Mouse (Mus musculus) liver, postnatal 0 days (tissue): ENCODE data around the gene Ptcd1.

Source experiments
- CTCF ChIP-seq: sonication (generic); IDR thresholded peaks from 2 replicates; pipeline ENCODE4 v1.5.1; 2016; ENCODE audit warnings: antibody characterized with exemption, low read depth
- EP300 ChIP-seq: IDR thresholded peaks from 2 replicates; pipeline ENCODE4 v1.6.1; 2016; ENCODE audit warnings: antibody characterized with exemption, low read depth, mild to moderate bottlenecking

GRCm38 (mm10) chr5:145114071-145114605 is 52.8 kb downstream of the Ptcd1 start, which contains the start of gene Arpc1b:
- no peak for TF ChIP-seq CTCF
- TF ChIP-seq EP300 = no peak
